Mouse (Mus musculus) kidney, adult 2 months (tissue): ENCODE results near the gene 2310057M21Rik. TPM values are rescaled to one million over a fixed set of nuclear protein-coding genes. Genes with fewer than 3 reads are reported as not detected.
A peak's percentile ranks its signal among the peaks of the same experiment; 100 is the strongest.
"Not testable (repeated sequence)": the region's sequence is repeated elsewhere in the genome, so short reads cannot be mapped to it uniquely, and the experiment has no call there.

Experiments
- DNase-seq: peaks from one replicate; pipeline ENCODE4 v3.0.0; 2021
- H3K27ac ChIP-seq: fragments of 200-500 bp; 2 replicates; pipeline ENCODE4 v1.5.1; 2012; ENCODE audit warnings: low read depth, low read length, control low read depth, inconsistent platforms; ENCODE audit not compliant: insufficient read depth
- H3K27me3 ChIP-seq: fragments of 200-500 bp; replicated peaks from 2 replicates; pipeline ENCODE4 v1.6.1; 2012; ENCODE audit warnings: mild to moderate bottlenecking, moderate library complexity, low read length, inconsistent platforms; ENCODE audit not compliant: control insufficient read depth, insufficient read depth
- H3K36me3 ChIP-seq: fragments of 200-500 bp; 2 replicates; pipeline ENCODE4 v1.6.1; 2012; ENCODE audit warnings: mild to moderate bottlenecking, moderate library complexity, low read length, inconsistent platforms; ENCODE audit not compliant: control insufficient read depth, insufficient read depth
- H3K4me1 ChIP-seq: fragments of 200-500 bp; 2 replicates; pipeline ENCODE4 v1.6.1; 2011; ENCODE audit warnings: low read length; ENCODE audit not compliant: control insufficient read depth, insufficient read depth
- H3K4me3 ChIP-seq: fragments of 200-500 bp; 2 replicates; pipeline ENCODE4 v1.5.1; 2011; ENCODE audit warnings: mild to moderate bottlenecking, low read depth, low read length, control low read depth; ENCODE audit not compliant: insufficient read depth
- CTCF ChIP-seq: fragments of 200-500 bp; conservative IDR thresholded peaks from 2 replicates; pipeline ENCODE4 v1.5.1; 2011; ENCODE audit warnings: low read depth, mild to moderate bottlenecking, control low read depth, low read length, moderate library complexity, mixed read lengths; ENCODE audit not compliant: insufficient read depth, insufficient read length
- POLR2A ChIP-seq: fragments of 200-500 bp; IDR thresholded peaks from one replicate; pipeline ENCODE4 v1.6.1; 2011; ENCODE audit warnings: low read depth, low read length, control low read depth
- WGBS: fragments of 180-500 bp; shearing (Covaris S2); methylation state at CpG from one replicate; pipeline ENCODE4 v1.1.7; 2018; 5-methylcytosine and 5-hydroxymethylcytosine counted together
- polyA plus RNA-seq: library from polyadenylated mRNA; depleted of rRNA; stranded (reverse); fragments of >200 nt; gene quantifications from 2 replicates; pipeline ENCODE4 v1.2.3, GENCODE M21; 2012; rRNA removed

2310057M21Rik gene
- 5.7 and 6.0 TPM in 2 replicates for polyA plus RNA-seq

DNA sequence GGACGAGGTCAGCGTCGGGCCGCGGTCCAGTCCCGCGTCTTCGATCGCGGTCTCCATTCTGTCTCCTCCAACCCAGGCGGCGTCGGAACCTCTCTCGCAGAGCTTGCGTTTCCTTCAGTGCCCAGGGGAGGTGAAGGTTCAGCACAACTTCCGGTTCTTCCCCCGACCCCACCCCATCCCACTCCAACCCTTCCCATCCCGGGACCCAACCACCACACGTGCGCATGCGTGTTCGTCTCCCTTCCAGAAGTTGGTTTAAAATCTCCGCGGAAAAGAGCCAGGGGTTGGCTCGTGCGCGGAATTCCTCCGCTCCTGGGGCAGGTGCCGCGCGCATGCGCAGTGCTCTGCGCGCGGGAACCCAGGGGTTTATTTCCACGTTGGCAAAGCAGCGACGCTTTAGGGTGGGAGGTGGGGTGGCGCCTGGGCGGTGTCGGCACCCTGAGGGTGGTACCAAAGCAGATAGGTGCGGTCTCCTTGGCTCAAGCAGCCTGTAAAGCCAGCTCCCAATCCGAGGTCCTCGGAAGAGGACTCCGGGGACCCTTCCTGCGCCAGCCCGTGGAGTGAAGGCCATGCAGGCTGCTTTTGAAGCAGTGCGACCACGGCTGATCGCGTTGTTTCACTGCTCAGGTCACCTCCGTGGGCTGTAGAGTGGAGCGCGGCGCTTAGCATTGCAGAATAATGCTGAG, at the start of gene 2310057M21Rik:
Gene 2310057M21Rik (minus strand): TSS at position 145 of the 686 bp plus-strand sequence.
- peak; percentile 99 for DNase-seq
- Histone ChIP-seq H3K4me1 (no peaks in the 10 kb centered on the region), H3K27me3 (no peaks in the 10 kb centered on the region), H3K36me3 (no peaks in the 10 kb centered on the region), H3K4me3 (peak within 1 kb of the TSS; percentile 75), H3K27ac (peak within 1 kb of the TSS; percentile 81)
- TF ChIP-seq CTCF (no peak), POLR2A (no peak)
- under 1% methylated on average over 55 of the region's 55 CpGs for WGBS

DNA sequence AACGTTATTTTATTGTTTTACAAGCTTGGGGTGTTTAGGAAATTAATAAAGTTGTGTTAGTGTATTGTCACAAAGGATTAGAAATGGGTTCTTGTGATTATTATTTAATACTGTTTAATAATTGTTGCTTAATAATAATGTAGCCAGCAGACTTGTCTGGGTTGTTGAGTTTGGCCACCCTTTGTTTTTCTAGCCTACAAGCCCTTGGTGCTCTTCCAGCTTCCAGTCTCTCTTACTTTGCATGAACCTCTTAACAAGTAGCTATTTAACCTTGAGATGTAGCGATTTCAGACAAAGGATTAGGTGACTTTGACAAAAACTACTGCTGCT, 49.3 kb upstream of the 2310057M21Rik start:
- Histone ChIP-seq H3K27ac (peak overlapping the region; percentile 76), H3K36me3 (no peaks in the 10 kb centered on the region), H3K4me3 (no peak overlapping the region), H3K27me3 (no peaks in the 10 kb centered on the region), H3K4me1 (peaks cover 9% of the 10 kb centered on the region; the same call in 1 of the 2 replicates)
- peak; percentile 36 for DNase-seq
- 29% methylated on average over 2 of the region's 2 CpGs for WGBS
- TF ChIP-seq POLR2A, result no peak
- TF ChIP-seq CTCF, result no peak

GRCm38 (mm10) chr7:131411221-131411940, 48.8 kb upstream of the 2310057M21Rik start:
- H3K27me3 ChIP-seq, result no peaks in the 10 kb centered on the region
- DNase-seq, result peak; percentile 60
- 10% methylated on average over 10 of the region's 10 CpGs for WGBS
- H3K36me3 ChIP-seq, result no peaks in the 10 kb centered on the region
- peak overlapping the region; percentile 63 for H3K4me3 ChIP-seq
- TF ChIP-seq CTCF, result no peak
- H3K4me1 ChIP-seq, result peaks cover 9% of the 10 kb centered on the region; the same call in 1 of the 2 replicates
- H3K27ac ChIP-seq, result peak overlapping the region; percentile 76

DNA sequence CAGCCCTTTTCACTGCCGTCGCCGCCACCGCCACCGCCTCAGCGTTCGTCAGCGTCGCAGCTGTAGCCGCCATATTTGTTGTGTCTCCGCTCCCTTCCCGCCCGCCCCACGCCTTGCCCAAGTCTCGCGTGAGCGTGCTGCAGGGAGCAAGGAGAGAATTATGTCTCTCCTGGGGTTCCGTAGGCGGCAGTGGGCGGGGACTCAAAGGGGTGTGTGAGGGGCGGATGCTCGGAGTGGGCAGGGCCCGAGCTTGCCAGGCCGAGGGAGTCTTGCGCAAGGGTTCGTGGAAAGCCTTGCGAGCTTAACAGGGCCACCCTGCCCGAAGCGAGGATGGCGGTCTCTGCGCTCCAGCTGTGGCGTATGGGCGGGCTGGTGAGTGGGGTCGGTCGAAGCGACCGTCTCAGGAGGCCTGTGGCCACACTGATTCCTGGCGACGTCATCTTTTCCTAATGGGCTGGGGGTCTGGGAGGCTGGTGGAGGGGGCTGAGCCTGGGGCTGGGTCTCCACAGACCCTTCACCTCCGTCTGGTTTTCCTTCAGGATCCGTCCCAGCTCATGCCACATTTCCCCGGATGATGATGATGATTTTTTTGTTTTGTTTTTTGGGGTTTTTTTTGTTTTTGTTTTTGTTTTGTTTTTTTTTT, 48.0 kb upstream of the 2310057M21Rik start, which contains the start of the genes Ikzf5 and Acadsb:
Gene Ikzf5 (minus strand): TSS at position 106 of the 643 bp plus-strand sequence.
Gene Acadsb (plus strand): TSS at position 186 of the 643 bp plus-strand sequence.
- peak within 1 kb of the TSS; percentile 76 for H3K27ac ChIP-seq
- under 1% methylated on average over 42 of the region's 42 CpGs for WGBS
- DNase-seq, result peak; percentile 100

GRCm38 (mm10) chr7:131409988-131410385, 47.4 kb upstream of the 2310057M21Rik start:
- under 1% methylated on average over 38 of the region's 38 CpGs for WGBS
- Histone ChIP-seq H3K4me1 (peaks cover 9% of the 10 kb centered on the region), H3K27me3 (no peaks in the 10 kb centered on the region), H3K36me3 (no peaks in the 10 kb centered on the region), H3K4me3 (peak overlapping the region; percentile 80), H3K27ac (peak overlapping the region; percentile 57)
- DNase-seq, result no peak
- TF ChIP-seq POLR2A, result no peak
- TF ChIP-seq CTCF, result no peak

More for the DNA sequence above, 48.0 kb upstream of the 2310057M21Rik start, which contains the start of the genes Ikzf5 and Acadsb:
- Histone ChIP-seq H3K4me1 (peaks cover 9% of the 10 kb centered on the region; the same call in 1 of the 2 replicates), H3K36me3 (no peaks in the 10 kb centered on the region), H3K4me3 (peak within 1 kb of the TSS; percentile 85), H3K27me3 (no peaks in the 10 kb centered on the region)
- no peak for TF ChIP-seq CTCF
- TF ChIP-seq POLR2A, result peak; percentile 83

- peak overlapping the region; percentile 80 for H3K4me3 ChIP-seq
- H3K27ac ChIP-seq, result no peak overlapping the region
- WGBS, result 3% methylated on average over 16 of the region's 16 CpGs
- no peaks in the 10 kb centered on the region for H3K27me3 ChIP-seq
- TF ChIP-seq CTCF (no peak), POLR2A (no peak)
- peaks cover 13% of the 10 kb centered on the region for H3K4me1 ChIP-seq
- H3K36me3 ChIP-seq, result no peaks in the 10 kb centered on the region
- DNase-seq, result peak; percentile 42
Observed at GRCm38 (mm10) chr7:131409321-131409987, 46.9 kb upstream of the 2310057M21Rik start.

- WGBS, result 66% methylated on average over 7 of the region's 7 CpGs
- H3K27me3 ChIP-seq, H3K27ac ChIP-seq, H3K4me1 ChIP-seq, H3K4me3 ChIP-seq, H3K36me3 ChIP-seq: not testable (repeated sequence)
- peak; percentile 17 for DNase-seq
Observed at GRCm38 (mm10) chr7:131391761-131392160, 29.2 kb upstream of the 2310057M21Rik start.
